Mouse (Mus musculus) spleen, adult 2 months (tissue): ENCODE measurements around the gene Mapk14.

Source experiments
- CTCF ChIP-seq: fragments of 200-500 bp; IDR thresholded peaks from 2 replicates; pipeline ENCODE4 v1.5.1; 2011; ENCODE audit warnings: mild to moderate bottlenecking, inconsistent platforms; ENCODE audit not compliant: insufficient read depth, insufficient read length, insufficient replicate concordance; ENCODE audit errors: extremely low read depth
- POLR2A ChIP-seq: fragments of 200-500 bp; IDR thresholded peaks from 2 replicates; pipeline ENCODE4 v1.6.1; 2011; ENCODE audit warnings: low read depth, low read length, inconsistent platforms

DNA sequence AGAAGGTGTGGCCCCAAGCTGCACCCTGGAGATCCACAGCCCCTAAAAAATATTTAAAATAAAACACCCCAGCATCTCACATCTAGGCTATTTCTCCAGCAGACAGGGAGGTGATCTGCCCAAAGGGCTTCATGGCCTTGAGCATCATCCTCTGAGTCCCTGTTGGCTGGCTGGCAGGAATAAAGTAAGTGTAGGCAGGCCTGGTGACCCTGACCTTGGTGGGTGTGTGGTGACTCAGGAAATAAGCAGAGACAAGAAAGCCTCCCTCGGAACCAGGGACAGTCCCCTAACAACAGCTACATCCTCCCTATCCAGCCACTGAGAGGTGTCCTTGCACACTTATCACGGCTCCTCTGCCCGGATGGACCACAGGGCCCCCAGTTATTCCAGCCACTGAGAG is 89.7 kb downstream of the Mapk14 start:
- TF ChIP-seq CTCF (no peak), POLR2A (no peak)
